Mouse (Mus musculus) small intestine, adult 2 months (tissue): ENCODE measurements around the gene Cyp4v3.

Source experiments
- CTCF ChIP-seq: fragments of 200-500 bp; IDR thresholded peaks from 2 replicates; pipeline ENCODE4 v1.5.1; 2012; ENCODE audit warnings: low read depth, mild to moderate bottlenecking, control low read depth, inconsistent platforms, low read length, moderate library complexity, mixed read lengths; ENCODE audit not compliant: insufficient replicate concordance, insufficient read length; ENCODE audit errors: extremely low read depth
- POLR2A ChIP-seq: fragments of 200-500 bp; IDR thresholded peaks from 2 replicates; pipeline ENCODE4 v1.6.1; 2012; ENCODE audit warnings: low read depth, mild to moderate bottlenecking, control low read depth, inconsistent platforms, low read length, moderate library complexity

- TF ChIP-seq CTCF (no peak), POLR2A (no peak)
Observed at GRCm38 (mm10) chr8:45358132-45358918, 25.3 kb upstream of the Cyp4v3 start.
